Mouse (Mus musculus) large intestine, adult 2 months (tissue): ENCODE data around the gene Slc5a6. TPM values are rescaled to one million over a fixed set of nuclear protein-coding genes. Genes with fewer than 3 reads are reported as not detected.

Experiments
- DNase-seq: peaks from one replicate; pipeline ENCODE4 v3.0.0-alpha.2; 2012; ENCODE audit warnings: low read depth, low spot score
- WGBS: fragments of 180-500 bp; shearing (Covaris S2); methylation state at CpG from one replicate; pipeline ENCODE4 v1.1.7; 2018; 5-methylcytosine and 5-hydroxymethylcytosine counted together
- polyA plus RNA-seq: library from polyadenylated mRNA; depleted of rRNA; stranded (reverse); fragments of >200 nt; gene quantifications from 2 replicates; pipeline ENCODE4 v1.2.3, GENCODE M21; 2012; rRNA removed

Slc5a6 gene
- 73.4 and 107 TPM in 2 replicates for polyA plus RNA-seq

DNA sequence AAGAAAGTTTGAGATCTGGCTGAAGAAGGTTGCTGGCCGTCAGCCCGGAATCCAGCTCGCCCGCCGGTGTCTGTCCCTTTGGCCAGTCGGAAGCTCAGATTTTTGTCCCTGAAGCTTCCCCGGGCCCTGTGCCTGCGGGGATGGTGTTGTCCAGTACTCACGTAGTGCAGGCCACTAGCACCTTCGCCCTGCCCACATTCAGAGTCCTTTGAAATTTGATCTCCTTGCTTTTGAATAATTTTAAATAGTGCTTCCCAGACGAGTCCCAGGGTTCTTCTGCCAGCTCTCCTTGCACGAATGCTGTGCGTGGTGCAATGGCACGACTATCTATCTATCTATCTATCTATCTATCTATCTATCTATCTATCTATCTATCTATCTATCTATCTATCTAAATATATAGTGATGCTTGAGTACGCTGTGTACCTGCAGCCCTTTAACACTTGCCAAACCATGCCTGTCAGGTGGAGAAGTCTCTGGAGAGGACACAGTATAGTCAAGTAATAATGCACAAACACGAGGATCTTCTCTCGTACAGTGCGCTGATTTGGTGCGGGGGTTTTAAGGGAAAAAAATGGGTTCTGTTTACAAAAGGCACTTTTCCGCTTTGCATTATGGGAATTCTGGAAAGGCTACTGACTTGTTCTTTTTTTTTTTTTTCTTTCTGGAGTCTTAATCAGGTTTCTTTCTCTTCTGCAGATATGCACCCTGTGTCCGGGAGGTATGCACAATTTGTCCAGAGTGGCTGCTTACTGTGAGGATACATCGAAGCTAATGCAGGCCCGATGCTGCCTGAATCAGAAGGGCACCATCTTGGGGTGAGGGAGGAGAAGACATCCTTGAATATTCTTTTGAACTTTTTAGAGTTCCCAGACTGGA is at the start of gene Slc5a6:
TSS of gene Slc5a6 (minus strand) at position 162 of the 879 bp plus-strand sequence.
- under 1% methylated on average over 23 of the region's 23 CpGs for WGBS
- DNase-seq: no peak

DNA sequence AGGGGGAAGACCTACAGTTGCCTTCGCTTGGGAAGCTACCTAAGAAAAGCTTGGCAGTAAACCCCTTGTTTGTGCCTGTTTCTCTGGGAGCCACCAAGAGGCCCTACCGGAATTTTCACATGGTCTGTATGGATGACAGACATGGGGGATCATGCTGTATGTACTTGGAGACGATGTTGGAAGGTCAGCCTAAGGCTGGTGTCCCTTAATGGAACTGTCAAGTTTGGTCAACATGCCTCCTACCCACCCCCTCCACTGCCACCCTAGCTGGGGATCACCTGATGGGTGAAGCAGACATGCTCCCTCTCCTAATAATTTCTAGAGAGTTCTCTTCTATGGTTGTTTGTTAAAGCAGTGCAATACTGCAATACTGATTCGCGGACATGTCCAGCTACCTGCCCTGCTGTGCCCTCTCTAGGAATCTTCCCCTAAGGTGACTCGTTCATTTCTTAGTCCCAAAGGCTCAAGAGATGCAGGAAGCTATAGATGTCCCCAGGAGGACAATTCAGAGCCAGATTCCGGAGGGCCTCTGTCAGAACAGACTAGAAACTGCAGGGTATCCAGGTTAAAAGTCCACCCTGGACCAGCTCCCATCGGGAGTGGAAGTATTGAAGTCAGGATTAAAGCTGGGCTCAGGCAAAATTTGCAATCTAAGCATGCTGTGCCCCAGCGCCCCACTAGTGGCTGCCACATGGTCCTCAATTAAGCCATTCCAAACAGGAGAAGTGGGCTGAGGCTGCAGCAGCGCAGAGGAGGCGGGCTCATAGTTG is 47.2 kb upstream of the Slc5a6 start:
- no peak for DNase-seq
- WGBS: 27% methylated on average over 11 of the region's 11 CpGs

DNA sequence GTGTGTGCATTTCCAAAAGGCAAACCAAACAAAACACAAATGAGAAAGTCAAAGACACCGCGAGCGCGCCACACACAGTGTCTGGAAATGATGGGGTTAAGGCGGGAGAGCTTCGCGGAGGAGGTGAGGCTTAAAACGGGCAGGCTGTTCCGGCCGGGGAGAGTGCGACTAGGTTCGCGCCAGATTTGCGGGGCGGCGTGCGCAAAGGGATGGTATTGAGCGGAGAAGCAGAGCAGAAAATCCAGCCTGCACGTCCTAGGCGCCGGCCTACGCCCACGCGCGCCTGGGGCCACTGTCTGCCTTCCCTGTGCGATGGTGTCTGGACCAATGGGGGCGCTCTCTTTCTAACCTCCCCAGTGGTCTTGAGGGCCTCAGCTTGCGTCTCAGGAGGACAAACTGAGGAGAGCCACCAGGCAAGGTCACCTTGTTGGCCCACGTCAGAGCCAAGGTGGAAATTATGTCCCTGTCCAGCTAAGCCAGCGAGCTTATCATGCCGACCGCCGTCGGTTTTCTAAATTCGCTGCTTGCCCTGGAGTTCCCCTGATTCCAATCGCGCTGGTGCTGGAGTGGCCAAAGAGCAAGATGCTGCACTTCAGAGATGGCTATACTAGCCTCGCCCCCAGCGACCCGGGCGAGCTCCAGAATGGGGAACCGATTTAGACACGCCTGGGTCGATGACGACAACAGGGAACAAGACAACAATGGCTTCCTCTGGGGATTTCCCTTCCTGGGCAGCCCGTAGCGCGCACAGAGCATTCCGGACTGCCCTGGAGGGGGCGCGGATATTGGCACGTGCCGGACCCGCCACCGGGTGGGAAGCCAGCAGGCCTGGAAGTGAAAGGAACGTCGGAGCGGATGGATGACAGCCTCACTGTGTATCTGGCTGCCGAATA is 46.3 kb upstream of the Slc5a6 start:
- no peak for DNase-seq
- WGBS: under 1% methylated on average over 59 of the region's 59 CpGs

DNA sequence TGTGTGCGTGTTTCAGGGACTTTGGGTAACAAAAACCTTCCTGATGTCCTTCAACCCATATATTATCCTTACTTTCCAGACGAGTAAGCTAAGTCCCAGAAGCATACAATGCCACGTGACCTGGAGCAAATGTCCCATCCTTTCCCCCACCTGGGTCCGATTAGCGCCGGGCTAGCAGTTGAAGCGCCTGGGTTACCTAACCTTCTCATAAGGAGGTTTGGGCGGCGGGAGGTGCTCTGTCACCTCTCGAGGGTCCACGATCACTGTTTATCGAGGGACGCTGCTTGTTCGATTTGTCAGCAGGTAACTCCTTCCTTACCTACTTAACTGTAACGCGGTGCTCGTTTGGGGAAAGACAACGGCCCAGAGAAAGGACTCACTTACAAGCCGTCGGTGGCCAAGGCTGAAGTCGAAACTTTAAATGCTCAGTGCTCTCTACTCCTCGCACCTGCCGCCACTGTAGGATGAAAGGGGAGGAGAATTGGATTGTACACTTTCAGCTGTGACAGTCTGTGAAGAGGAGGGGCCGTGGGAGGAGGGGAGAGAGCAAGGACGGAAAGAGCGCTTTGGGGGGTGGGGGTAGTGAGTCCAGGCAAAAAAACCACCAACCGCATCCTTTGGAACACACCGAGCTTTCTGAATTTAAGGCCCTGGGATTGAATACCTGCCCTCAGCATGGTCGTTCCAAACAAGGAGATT is 45.5 kb upstream of the Slc5a6 start:
- WGBS: 2% methylated on average over 29 of the region's 29 CpGs
- no peak for DNase-seq

DNA sequence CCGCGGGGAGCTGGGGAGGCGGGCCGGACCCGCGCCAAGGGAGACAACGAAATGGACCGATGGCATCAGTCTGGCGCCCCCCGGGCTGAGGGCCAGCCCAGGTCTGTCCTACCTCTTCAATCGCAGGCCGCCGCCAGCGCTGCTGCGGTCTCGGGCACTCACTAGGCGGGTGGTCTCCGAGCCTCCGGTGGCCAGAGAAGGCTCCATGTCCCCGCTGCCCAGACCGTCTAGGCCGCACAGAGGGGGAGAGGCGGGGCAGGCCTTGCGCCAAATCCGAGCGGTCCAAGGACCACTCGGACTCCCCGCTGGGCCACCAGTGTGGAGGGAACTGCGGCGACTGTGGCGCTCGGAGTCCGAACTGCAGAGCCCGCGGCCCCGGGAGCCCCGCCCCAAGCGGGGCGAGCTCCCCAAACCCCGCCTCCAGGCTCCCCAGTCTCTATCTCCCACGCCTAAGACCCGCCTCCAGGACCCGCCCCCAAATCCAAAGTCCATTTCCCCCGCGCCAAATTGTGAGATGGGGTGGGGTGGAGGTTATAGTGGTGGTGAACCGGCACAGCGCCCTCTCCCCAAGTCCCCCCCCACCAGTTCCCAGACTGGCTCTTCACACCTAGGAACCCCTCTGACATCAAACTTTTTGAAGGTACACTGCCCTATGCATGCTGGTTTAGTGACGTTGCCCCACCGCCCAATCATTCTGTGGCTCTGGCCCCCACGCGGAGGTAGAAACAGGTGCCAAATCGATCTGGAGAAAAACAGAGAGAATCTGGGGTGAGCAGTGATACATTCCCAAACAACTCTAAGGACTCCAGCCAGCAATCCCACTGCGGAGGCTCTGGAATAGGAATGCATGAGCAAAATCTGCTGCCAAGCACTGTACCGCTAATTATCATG is 44.7 kb upstream of the Slc5a6 start:
- 1% methylated on average over 53 of the region's 54 CpGs for WGBS
- no peak for DNase-seq

DNA sequence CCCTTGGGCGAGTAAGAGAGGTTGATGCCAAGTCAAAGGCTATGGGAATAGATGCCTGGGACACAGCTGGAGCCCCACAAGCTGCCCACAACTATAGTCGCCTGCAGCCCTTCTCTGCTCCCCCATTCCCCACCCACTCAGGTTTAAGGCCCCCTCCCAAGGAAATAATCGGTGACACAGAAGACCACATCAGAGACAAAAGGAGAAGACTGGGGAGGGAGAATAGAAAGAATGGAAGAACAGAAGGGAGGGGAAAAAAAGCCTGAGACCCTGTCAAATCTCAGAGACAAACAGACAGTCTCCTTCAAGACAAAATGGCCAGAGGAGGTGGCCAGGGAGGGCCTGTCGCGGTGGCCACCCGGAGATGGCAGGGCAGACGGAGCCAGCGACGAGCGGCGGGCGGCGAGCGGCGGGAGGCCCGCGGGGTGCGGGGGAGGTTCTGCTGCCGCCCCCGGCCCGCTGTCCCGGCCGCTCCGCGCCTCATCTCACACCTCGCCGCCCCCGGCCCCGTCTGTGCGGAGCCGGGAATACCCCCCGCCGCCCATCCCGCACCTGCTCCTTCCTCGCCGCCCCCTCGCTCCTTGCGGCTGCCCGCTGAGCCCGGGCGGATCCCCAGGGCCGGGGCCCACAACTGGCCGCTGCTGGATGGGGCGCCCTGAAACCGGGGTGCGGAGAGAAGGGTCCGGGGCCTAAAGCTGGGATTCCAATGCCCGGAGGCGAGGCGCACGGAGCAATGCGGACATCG is 43.7 kb upstream of the Slc5a6 start:
- DNase-seq: no peak
- 6% methylated on average over 46 of the region's 53 CpGs for WGBS

DNA sequence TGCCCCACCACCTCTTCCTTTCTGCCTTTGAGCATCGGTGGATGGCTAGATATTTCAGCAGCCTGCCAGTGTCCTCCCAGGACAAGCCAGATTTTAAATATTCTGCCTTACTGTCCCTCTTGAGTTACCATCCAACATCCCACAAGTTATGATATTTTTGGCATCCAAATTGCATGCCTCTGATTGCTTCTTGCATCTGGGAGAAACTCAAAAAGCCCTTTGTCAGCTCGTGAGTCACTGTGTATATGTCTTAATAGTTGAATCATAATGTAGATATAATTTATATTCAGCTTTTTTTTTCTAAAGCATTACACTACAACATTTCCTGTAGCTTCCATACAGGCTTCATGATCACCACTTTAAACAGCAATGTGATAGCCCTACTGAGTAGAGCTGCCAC is 38.4 kb upstream of the Slc5a6 start:
- WGBS: 62% methylated on average over 2 of the region's 2 CpGs
- no peak for DNase-seq

DNA sequence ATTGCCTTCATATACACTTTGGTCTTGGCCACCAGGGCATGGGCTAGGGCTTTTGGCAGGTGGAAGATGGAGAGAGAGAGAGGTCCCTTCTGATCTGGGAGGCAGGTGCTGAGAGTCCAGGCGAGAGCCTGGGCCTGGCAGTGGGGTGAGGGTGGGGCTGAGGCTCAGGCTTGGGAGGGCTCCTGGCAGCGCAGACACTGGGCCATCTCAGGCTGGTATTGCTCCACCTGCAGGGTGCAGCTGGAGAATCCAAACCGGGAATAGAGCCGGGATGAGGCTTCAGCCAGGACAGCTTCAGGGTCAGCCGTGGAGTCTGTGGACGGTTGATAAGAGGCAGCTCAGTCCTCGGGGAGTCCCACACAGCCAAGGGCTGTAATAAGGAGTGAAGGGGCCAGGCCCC is 37.9 kb upstream of the Slc5a6 start:
- no peak for DNase-seq
- 26% methylated on average over 7 of the region's 7 CpGs for WGBS

DNA sequence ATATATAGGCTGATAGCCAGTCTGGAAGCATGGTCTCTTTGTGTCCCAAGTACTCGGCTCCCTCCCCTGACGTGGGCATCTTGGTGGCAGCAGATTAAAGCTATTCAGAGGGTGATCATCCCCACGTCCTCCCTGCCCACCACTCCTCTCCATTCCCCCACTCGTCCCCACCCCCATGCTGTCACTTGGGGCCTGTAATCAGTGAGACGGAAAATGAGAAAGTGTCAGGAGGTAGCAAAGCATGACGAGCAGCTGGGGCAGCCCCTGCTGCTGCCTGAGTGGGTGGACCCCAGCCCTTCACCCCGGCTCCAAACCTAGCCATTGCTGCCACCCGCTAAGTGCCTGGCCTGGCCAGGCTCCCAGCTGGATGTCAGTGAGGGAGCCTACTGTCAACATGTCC is 35.2 kb upstream of the Slc5a6 start:
- WGBS: 53% methylated on average over 8 of the region's 8 CpGs
- no peak for DNase-seq

DNA sequence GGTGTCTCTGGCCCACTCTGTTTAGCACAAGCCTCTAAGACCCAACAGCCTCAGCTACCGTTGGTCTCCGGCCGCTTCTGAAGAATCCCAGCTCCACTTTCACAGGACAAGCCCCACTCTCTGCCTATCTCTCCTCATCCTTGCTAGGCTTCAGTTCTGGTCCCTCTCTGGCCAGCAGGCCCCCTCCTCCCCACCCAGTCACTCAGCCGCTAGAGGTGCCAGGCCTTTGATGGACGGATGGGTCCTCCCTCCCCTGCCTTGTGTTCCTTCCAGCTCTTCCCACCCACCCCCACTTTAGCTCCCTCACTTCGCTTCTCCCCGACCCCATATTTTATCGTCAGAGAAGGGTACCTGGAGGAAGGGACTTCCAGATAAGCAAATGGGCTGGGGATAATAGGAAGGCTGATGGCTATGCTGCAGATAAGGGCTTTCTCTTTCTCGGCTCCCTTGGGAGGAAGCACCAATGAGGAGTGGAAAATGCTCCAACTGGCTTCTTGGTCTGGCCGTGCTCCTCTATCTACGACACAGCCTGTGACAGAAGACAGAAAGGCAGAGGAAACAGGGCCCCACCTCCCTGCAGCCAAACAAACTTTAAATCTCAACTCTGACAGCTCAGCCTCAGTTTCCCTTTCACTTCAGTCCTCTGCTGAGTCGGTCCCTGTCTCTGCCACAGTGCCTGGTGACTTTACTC is 34.4 kb upstream of the Slc5a6 start:
- 40% methylated on average over 12 of the region's 12 CpGs for WGBS
- no peak for DNase-seq

DNA sequence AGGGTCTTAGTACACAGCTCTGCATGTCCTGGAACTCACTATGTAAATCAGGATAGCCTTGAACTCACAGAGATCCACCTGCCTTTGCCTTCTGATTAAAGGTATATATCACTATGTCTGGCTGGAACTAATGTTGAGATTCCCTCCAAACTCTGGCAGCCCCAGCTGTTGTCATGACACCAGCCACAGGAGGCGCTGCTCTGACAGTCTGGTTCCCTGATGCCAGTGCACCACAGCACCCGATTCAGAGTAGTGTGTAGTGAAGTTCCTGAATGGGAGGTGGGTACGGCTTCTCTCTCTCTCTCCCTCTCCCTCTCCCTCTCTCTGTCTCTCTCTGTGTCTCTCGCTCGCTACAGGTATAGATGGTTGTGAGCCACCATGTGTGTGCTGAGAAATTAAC is 33.6 kb upstream of the Slc5a6 start:
- WGBS: 16% methylated on average over 5 of the region's 5 CpGs
- no peak for DNase-seq

DNA sequence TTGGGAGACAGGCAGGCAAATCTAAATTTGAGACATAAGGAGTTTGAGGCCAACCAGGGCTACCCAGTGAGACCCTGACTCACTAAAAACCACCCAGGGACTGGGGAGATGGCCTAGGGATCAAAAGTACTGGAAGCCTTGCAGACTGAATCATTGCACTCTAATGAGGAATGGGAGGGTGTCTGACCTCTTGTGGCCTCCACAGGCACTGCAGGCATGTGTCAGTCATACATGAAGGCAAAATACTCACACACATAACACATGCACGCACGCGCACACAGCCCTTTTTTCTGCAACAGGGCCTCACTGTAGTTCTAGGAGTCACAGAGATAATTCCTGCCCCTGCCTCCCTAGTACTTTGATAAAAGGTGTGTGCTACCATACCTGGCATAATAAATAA is 32.7 kb upstream of the Slc5a6 start:
- WGBS: 81% methylated on average over 3 of the region's 3 CpGs
- no peak for DNase-seq

DNA sequence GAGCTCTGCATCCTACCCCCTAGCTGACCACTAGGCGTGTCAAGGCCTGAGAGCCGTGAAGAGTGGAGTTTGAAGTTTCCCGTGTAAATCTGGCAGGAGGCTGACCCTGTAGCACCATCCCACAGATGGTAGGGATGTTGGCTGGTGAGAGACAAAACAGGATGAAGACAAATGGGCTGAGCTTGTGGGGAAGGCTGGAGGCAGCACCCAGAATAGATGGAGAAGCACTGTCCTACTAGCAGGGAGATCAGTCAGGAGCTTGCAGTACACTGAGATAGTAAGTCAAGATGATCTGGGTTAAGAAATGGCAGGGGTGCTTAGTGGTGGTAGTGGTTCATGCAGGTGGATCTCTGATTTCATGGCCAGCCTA is 32.1 kb upstream of the Slc5a6 start:
- no peak for DNase-seq
- WGBS: 63% methylated on average over 3 of the region's 3 CpGs

DNA sequence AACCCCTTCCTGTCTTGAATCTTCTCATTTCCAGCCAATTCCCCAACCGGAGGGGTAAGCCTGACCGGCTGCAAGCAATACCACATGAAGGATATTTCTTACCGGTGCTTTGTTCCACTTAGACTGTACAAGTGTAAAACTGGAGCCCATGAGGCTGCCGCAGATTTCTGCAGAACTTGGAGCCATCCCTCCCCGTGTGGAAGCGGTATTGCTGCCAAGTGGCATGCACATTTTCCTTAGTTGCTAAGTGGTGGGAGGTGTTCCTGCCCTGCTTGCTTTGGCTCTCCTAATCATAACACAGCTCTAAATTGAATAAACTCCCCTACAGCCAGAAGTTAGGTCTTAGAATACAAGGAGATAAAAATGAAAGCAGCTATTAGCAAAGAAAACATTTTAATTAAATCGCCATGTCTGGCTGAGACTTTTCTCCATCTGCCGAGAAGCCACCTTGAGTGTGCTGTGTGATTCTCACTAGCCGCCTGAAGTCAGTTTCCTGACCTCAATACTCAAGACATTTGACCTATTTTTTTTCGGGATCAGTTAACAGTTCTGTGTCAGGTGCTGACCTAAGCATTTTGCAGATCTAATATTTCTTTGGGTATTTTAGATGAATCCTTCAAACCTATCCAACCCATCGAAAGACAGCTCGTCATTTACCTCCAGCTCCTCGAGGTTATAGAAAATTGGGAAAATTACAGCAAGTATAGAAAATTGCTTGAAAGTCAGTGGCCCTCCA is 31.5 kb upstream of the Slc5a6 start:
- no peak for DNase-seq
- 70% methylated on average over 13 of the region's 13 CpGs for WGBS

DNA sequence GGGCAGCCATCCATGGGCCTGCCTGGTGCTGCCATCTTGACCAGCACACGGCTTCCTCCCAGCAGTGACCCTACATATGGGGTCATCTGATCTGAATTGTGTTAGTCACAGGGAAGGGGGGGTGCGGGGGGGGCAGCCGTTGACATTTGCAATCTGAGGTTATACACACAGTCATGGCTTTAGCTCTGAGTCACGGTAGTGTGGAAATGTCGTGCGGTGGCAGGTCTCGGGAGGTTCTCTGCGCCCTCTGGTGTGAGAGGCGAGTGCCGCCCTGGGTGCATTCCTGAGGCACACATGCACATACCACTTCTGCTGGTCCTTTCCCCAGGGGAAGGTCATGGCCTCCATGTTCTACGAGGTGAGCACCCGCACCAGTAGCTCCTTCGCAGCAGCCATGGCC is 27.6 kb upstream of the Slc5a6 start:
- 86% methylated on average over 13 of the region's 13 CpGs for WGBS
- no peak for DNase-seq

DNA sequence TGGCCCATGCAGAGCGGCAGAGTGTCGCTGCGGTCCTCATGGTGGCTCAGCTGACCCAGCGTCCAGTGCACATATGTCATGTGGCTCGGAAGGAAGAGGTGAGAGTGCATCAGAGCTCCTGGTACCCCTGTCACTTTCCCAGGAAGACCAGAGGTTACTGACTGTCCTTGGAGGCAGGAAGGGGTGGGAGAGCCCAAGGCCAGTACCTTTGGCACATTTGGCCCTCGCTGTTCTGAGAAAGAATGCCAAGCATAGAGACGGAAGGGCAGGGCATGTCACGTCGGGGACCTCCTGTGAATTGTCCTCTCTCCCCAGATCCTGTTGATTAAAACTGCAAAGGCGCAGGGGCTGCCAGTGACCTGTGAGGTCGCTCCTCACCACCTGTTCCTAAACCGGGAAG is 24.5 kb upstream of the Slc5a6 start:
- DNase-seq: no peak
- 88% methylated on average over 12 of the region's 12 CpGs for WGBS

DNA sequence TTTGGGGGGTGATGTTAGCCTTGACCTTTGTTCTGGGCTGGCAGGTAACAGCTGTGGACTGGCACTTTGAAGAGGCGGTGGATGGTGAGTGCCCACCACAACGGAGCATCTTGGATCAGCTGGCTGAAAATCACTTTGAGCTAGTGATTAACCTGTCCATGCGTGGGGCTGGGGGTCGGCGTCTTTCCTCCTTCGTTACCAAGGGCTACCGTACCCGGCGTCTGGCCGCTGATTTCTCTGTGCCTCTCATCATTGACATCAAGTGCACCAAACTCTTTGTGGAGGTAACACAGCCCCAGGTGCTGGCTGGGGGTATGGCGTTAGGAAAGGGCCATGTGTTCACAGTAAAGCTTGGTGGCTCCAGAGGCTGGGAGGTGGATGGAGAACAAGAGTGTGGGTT is 23.1 kb upstream of the Slc5a6 start:
- 93% methylated on average over 11 of the region's 11 CpGs for WGBS
- DNase-seq: no peak
